Mouse (Mus musculus) G1E (cell line): ENCODE results near the gene Fam19a4.

ENCODE experiments used
- CTCF ChIP-seq: IDR thresholded peaks from 2 replicates; pipeline ENCODE4 v1.5.1; 2012; ENCODE audit warnings: low read depth, low read length, inconsistent platforms, mixed read lengths
- GATA1 ChIP-seq: IDR thresholded peaks from 2 replicates; pipeline ENCODE4 v1.6.1; 2012; ENCODE audit warnings: borderline replicate concordance, low read length, inconsistent platforms, mixed read lengths
- POLR2AphosphoS5 ChIP-seq: IDR thresholded peaks from 2 replicates; pipeline ENCODE4 v1.6.1; 2012; ENCODE audit warnings: low read depth, low read length, inconsistent platforms; ENCODE audit not compliant: insufficient replicate concordance
- TAL1 ChIP-seq: conservative IDR thresholded peaks from 2 replicates; pipeline ENCODE4 v1.6.1; 2012; ENCODE audit warnings: low read depth, low read length, inconsistent platforms, mixed read lengths

- TF ChIP-seq CTCF, result no peak
- TF ChIP-seq GATA1, result no peak
- TF ChIP-seq POLR2AphosphoS5, result no peak
- TF ChIP-seq TAL1, result no peak
Measured at GRCm38 (mm10) chr6:97101190-97101957, 41.2 kb upstream of the Fam19a4 start.
